Mouse (Mus musculus) pancreas, adult 10 weeks (tissue): ENCODE measurements around the gene Clic3. TPM values are rescaled to one million over a fixed set of nuclear protein-coding genes. Genes with fewer than 3 reads are reported as not detected.

Source experiments
- polyA plus RNA-seq: library from polyadenylated mRNA; stranded (reverse); fragments of 350-450 nt; fragmentation: Illumina TruSeq; extraction: RNeasy Lipid Tissue Mini Kit (QIAGEN cat#74804); gene quantifications from one replicate; pipeline ENCODE4 v1.2.3, GENCODE M21; 2015; ENCODE audit warnings: low read depth, low replicate concordance; ENCODE audit not compliant: insufficient read depth

The Clic3 gene
- not detected for polyA plus RNA-seq

GRCm38 (mm10) chr2:25456205-25456953 lies at the start of gene Clic3:
Clic3 (plus strand) TSS chr2:25456838.

DNA sequence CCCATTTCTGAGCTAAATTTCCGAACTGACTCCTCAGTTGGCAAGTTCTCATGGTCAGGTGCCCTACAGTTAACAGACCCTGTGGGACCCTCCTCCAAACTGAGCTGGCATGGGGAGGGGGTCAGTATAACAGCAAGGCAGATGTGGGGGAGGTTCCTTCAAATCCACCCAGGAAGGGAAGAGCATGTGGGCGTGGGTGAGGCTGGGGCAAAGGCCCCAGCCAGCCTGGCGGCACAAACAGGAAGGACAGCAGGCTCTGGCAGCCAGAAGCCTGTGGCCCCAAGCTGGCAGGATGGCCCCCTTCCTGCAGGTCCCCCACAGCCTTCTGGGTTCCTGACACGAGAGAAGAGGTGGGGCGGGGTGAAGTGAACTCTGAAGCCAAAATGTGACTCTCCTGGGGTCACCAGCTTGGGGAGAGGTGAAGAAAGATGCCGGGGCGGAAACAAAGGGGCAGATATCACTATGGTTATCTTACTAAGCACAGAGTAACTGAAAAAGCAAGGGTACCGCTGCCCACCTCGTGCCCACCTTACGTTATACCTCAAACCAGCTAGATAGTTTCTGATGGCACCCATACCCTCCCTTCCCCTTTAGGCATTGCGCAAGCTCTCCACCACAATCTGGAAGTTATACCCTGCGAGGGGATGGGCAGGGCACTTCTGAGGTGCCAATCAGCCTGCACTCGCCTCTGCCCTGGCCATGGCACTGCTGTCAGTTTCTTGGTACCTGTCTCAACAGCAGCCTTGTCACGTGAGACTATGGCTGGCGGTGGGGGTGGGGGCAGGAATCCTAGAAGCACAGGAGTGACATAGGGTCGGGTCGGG lies 33.8 kb upstream of the Clic3 start, which contains the start of gene Fut7:
Gene Fut7, plus strand, starts transcription at position 681 of the 824 bp plus-strand sequence.

DNA sequence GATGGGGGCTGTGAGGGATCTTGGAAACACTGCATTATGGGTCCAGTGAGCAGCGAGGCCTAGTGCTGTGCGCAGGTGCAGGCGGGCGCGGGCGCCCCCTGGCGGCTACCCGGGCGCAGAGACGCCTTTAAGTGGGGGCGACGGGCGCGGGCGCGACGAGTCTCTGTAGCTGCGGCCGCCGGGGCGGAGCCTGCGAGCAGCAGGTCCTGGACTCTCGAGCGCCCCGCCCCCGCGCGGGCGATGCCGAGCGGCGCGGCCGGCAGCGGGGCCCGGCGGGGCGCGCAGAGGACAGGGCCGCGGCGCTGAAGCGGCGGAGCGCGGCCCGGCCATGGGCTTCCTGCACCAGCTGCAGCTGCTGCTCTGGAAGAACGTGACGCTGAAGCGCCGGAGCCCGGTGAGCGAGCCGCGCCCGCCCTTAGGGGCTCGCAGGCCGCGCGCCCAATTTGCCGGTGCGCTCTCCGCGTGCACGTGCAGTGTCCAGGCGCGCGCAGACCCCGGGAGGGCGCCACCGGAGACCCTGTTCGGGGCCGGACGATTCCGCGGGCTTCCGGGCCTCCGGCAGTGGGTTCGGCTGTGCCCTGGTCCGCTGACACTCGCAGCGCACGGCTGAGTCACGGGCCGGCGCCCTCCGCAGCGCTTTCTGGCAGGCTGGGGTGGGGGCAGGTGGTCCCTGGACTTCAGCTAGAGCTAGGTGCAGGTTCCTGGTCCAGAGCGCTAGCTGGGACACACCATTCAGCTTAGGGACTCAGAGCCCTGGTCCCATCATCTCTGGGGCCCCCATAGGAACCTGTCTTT lies 28.0 kb upstream of the Clic3 start, which contains the start of gene Abca2:
Gene Abca2, plus strand, starts transcription at position 262 of the 795 bp plus-strand sequence.

DNA sequence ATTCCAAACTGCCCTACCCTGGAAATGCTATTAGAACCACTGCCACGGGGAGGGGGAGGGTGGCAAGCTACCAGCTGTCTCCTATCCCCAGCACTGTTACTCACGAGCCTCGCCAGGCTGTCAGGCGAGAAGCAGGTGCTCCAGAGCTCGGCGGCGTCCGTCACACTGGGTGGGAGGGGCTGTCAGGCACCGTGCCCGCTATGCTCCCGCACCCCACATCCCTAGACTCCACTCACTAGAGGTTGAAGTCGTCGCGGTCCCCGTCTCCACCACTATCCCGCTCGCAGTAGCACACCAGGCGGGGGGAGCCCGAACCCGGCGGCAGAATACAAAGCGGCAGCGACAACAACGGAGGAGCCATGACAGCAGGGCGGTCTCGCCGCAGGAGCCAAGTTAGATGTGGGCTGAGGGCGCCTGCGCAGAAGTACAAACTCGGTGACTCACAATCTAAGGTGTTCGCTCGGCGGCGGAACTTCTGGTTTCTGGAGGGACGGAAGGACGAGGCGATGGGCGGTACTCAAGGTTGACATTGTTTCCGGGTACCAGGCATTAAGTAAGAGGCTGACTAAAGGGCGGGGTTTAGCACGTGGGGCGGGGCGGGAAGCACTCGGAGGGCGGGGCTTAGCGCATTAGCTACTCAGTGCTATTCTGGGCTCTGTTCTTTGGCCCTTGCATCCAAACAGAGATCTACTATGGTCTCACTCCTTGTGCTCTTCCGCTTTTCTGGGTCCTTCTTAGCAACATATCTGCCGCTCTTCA lies 4.1 kb downstream of the Clic3 start, which contains the start of gene Paxx:
Gene Paxx, minus strand, starts transcription at position 544 of the 759 bp plus-strand sequence.

DNA sequence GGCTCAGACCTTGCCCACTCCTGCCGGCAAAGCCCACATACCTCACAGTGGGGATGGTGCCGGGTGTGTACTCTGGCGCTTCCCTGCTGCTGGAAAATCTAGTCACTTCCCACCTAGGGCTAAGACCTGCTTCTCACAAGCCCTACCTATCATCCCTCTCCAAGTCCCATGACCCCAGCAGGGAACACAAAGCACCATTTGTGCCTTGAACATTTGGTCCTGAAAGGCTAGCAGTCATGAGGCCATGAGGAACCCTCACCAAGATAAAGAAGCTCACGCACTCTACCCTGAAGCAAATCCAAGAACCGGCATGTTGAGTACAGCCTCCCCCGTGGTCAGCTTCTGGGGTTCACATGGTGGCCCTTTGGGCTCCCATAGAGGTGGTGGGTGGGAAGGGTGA lies 13.3 kb downstream of the Clic3 start, which contains the start of gene Ptgds:
Gene Ptgds, minus strand, starts transcription at position 78 of the 400 bp plus-strand sequence.

GRCm38 (mm10) chr2:25493476-25493961 lies 36.9 kb downstream of the Clic3 start, which contains the start of gene Lcn12:
Lcn12 (minus strand) TSS chr2:25493911.

DNA sequence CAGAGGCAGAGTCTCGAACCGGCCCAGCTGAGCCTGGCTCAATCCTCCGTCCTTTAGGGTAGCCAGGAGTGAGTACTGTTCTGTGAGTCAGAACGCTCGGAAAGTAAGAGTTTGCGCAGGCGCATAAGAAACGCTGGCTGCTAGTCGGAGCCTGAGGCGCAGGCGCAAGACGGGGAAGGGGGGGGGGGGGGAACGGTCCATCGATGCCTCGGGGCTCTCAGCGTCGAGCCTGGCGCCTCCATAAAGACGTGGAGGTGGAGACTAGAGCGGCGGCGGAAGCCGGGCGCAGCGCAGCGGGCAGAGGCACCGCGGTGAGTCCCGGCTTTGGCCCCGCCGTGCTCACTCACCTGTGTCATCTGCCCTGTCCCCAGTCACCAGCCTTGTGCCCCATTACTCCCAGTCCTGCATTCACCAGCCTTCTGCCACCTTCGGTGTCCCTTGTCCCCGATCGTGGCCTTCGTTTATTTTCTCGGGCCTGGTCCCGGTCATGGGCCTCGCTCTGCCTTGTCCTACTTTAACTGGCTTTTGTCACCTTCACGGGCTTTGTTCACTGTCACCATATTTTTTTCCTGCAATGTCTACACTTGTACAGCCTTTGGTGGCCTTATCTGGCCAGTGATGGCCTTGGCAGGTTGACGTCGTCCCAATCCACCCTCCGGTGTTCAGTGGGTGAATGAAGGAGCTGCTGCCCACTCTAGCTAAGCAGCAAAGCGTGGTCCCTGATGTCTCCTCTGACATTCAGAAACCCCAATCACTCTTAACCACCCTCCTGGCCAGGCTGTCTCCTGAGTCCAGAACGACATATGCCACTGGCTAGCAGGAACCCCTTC lies 44.2 kb downstream of the Clic3 start, which contains the start of gene Fbxw5:
Gene Fbxw5, plus strand, starts transcription at position 175 of the 830 bp plus-strand sequence.

DNA sequence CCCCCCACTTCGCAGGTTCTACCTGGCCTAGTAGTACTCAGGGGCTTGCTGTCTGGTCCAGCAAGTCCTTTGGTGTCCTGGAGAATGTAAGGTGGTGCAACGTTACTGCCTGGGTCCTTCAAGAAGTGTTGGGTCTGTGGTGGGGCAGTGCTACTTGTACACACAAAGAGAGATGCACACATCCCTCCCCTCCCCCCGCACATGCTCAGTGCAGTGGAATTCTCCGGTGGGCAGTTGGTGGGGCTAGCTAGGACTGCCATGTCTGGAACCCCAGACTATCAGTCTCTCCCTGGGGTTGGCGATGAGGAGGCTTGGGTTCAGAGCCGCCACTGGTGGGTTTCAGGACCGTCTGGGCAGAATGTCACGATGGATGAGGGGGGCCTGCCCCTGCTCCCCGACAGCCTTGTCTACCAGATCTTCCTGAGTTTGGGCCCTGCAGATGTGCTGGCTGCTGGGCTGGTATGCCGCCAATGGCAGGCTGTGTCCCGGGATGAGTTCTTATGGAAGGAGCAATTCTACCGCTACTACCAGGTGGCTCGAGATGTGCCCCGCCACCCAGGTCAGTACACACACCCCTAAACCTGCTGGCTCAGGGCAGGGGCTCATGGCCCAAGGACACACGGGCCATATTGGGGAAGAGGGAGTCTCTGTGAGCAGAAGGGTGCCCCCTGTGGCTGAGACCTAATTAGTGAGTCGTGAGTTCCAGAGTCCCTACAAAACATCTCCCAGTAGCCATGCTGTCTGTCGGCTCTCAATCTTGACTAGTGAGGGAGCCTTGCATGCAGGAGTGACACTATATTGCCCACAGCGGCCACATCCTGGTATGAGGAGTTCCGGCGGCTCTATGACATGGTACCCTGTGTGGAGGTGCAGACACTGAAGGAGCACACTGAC lies 45.2 kb downstream of the Clic3 start, which contains the start of gene C8g:
Gene C8g, minus strand, starts transcription at position 127 of the 894 bp plus-strand sequence.

Other genes starting within 250 kb of the Clic3 start
- 17.7 TPM for gene Nelfb, start 245.3 kb upstream of the Clic3 start, polyA plus RNA-seq
- gene Stpg3, start 242.2 kb upstream of the Clic3 start, polyA plus RNA-seq = not detected
- not detected for gene Fam166a, start 238.1 kb upstream of the Clic3 start, polyA plus RNA-seq
- gene Tubb4b, start 232.1 kb upstream of the Clic3 start, polyA plus RNA-seq = 52.2 TPM
- not detected for gene Slc34a3, start 222.5 kb upstream of the Clic3 start, polyA plus RNA-seq
- not detected for gene Rnf224, start 220.1 kb upstream of the Clic3 start, polyA plus RNA-seq
- 2.2 TPM for gene Rnf208, start 214.6 kb upstream of the Clic3 start, polyA plus RNA-seq
- gene Cysrt1, start 214.4 kb upstream of the Clic3 start, polyA plus RNA-seq = not detected
- 8.3 TPM for gene AL732309.1, start 210.0 kb upstream of the Clic3 start, polyA plus RNA-seq
- gene Tmem203, start 201.4 kb upstream of the Clic3 start, polyA plus RNA-seq = 6.4 TPM
- 1.3 TPM for gene Tprn, start 194.2 kb upstream of the Clic3 start, polyA plus RNA-seq
- gene Ssna1, start 184.4 kb upstream of the Clic3 start, polyA plus RNA-seq = 14.8 TPM
- gene Anapc2, start 184.4 kb upstream of the Clic3 start, polyA plus RNA-seq = 14.2 TPM
- not detected for gene Tmem210, start 168.7 kb upstream of the Clic3 start, polyA plus RNA-seq
- gene Lrrc26, start 166.9 kb upstream of the Clic3 start, polyA plus RNA-seq = not detected
- 1.8 TPM for gene Grin1, start 137.7 kb upstream of the Clic3 start, polyA plus RNA-seq
- 12.2 TPM for gene Man1b1, start 124.5 kb upstream of the Clic3 start, polyA plus RNA-seq
- 24.6 TPM for gene Dpp7, start 100.5 kb upstream of the Clic3 start, polyA plus RNA-seq
- 18.7 TPM for gene Uap1l1, start 91.2 kb upstream of the Clic3 start, polyA plus RNA-seq
- gene Sapcd2, start 84.5 kb upstream of the Clic3 start, polyA plus RNA-seq = not detected
- 16.2 TPM for gene Entpd2, start 61.0 kb upstream of the Clic3 start, polyA plus RNA-seq
- gene Npdc1, start 57.5 kb upstream of the Clic3 start, polyA plus RNA-seq = 96.2 TPM
- not detected for gene Fut7, start 33.6 kb upstream of the Clic3 start, polyA plus RNA-seq
- gene Abca2, start 28.1 kb upstream of the Clic3 start, polyA plus RNA-seq = 12.8 TPM
- 43.3 TPM for gene Paxx, start 4.3 kb downstream of the Clic3 start, polyA plus RNA-seq
- 2.9 TPM for gene Ptgds, start 13.2 kb downstream of the Clic3 start, polyA plus RNA-seq
- not detected for gene Lcn12, start 37.1 kb downstream of the Clic3 start, polyA plus RNA-seq
- 26.2 TPM for gene Fbxw5, start 43.9 kb downstream of the Clic3 start, polyA plus RNA-seq
- gene C8g, start 44.9 kb downstream of the Clic3 start, polyA plus RNA-seq = 1.0 TPM
- 5.1 TPM for gene Traf2, start 90.1 kb downstream of the Clic3 start, polyA plus RNA-seq
- gene Edf1, start 101.0 kb downstream of the Clic3 start, polyA plus RNA-seq = 66.9 TPM
- gene Mamdc4, start 118.0 kb downstream of the Clic3 start, polyA plus RNA-seq = 2.6 TPM
- gene Phpt1, start 118.4 kb downstream of the Clic3 start, polyA plus RNA-seq = 9.9 TPM
- 0.63 TPM for gene Ajm1, start 124.9 kb downstream of the Clic3 start, polyA plus RNA-seq
- 52.4 TPM for gene Rabl6, start 151.7 kb downstream of the Clic3 start, polyA plus RNA-seq
- not detected for gene Ccdc183, start 160.8 kb downstream of the Clic3 start, polyA plus RNA-seq
- gene Tmem141, start 165.2 kb downstream of the Clic3 start, polyA plus RNA-seq = 9.0 TPM
- gene Fcna, start 171.2 kb downstream of the Clic3 start, polyA plus RNA-seq = 9.0 TPM
- not detected for gene Lcn8, start 196.3 kb downstream of the Clic3 start, polyA plus RNA-seq
- gene Lcn5, start 201.1 kb downstream of the Clic3 start, polyA plus RNA-seq = not detected
- not detected for gene Lcn6, start 219.9 kb downstream of the Clic3 start, polyA plus RNA-seq
- not detected for gene Lcn10, start 225.9 kb downstream of the Clic3 start, polyA plus RNA-seq
- not detected for gene Obp2a, start 243.2 kb downstream of the Clic3 start, polyA plus RNA-seq
- gene Bmyc, start 249.9 kb downstream of the Clic3 start, polyA plus RNA-seq = 5.2 TPM